Comparison of ENCODE assay signal across 12 mouse cellular contexts in genomic region chr8:124399403-124399861, GRCm38 (mm10). TPM values are rescaled to one million over a fixed set of nuclear protein-coding genes. Genes with fewer than 3 reads are reported as not detected.
DNase-seq lines count a peak whose midpoint lies in the region; ATAC-seq and TF ChIP-seq lines count a peak whose summit lies in the region.
"Had no signal": no experiment of that assay in that cellular context is flagged by ENCODE, and none has a peak within 500 bp of the region (broad histone marks: within the 10 kb centered on the region; RNA-seq: fewer than 3 reads in every experiment).

No protein-coding gene starts in this region.

- intact Hi-C loops in left cerebral cortex, postnatal 14 days (cut with DNase I) = loop anchor here (5.0 to 10.0 kb wide), 3 partner anchors 33 to 265 kb away; partner anchors contain the start of gene 2310022B05Rik
- intact Hi-C loops in heart, postnatal 25 days (cut with DNase I) = loop anchor here (1.0 to 10.0 kb wide), 2 partner anchors 174 to 275 kb away; no protein-coding TSS in a partner anchor

- TF ChIP-seq POLR2A in cerebellum, adult 2 months (IDR thresholded peaks at IDR 0.05; ENCODE audit: borderline replicate concordance, insufficient read depth, low read length) = no peak

- no peak overlapping the region for H3K4me3 ChIP-seq in cerebellum, adult 2 months (replicated peaks; ENCODE audit: insufficient read depth, low read depth, low read length)
- H3K4me3 ChIP-seq: hindbrain, embryonic 15.5 days; limb, embryonic 13.5 days; neural tube, embryonic 13.5 days had no signal

- ATAC-seq in CD4-positive, CD25-positive, alpha-beta regulatory T cell, adult 4 months = no peak

- peaks cover 69% of the 10 kb centered on the region for H3K4me1 ChIP-seq in cerebellum, adult 2 months (ENCODE audit: control insufficient read depth, insufficient read depth, low read length)

- WGBS in cerebellum, adult 2 months = 45% methylated on average over 11 of the region's 11 CpGs

- H3K27ac ChIP-seq in cerebellum, adult 2 months (ENCODE audit: insufficient read depth, low read length) = peak overlapping the region; percentile 40
- H3K27ac ChIP-seq: hindbrain, embryonic 15.5 days; limb, embryonic 13.5 days; neural tube, embryonic 13.5 days had no signal

- peak; percentile 70 to 83 for DNase-seq in layer of hippocampus, adult 18-20 months (ENCODE audit: low spot score in 2 of 2)
- DNase-seq in layer of hippocampus, adult 9-10 months (ENCODE audit: low spot score) = no peak
- DNase-seq in cerebellum, adult 2 months = peak in 1 of 2 experiments; percentile 55
- DNase-seq in kidney, adult 8-10 months = peak; percentile 33 to 43
- peak; percentile 38 to 75 for DNase-seq in left cerebral cortex, postnatal 14 days (ENCODE audit: low spot score in 2 of 2)
- DNase-seq in adrenal gland, adult 2 months = no peak
- no peak for DNase-seq in heart, postnatal 25 days (ENCODE audit: low spot score)

- no peaks in the 10 kb centered on the region for H3K27me3 ChIP-seq in cerebellum, adult 2 months (ENCODE audit: control insufficient read depth, insufficient read depth, low read length)
- H3K27me3 ChIP-seq: hindbrain, embryonic 15.5 days; limb, embryonic 13.5 days; neural tube, embryonic 13.5 days had no signal

- TF ChIP-seq CTCF in cerebellum, adult 2 months (IDR thresholded peaks at IDR 0.05; ENCODE audit: borderline replicate concordance, insufficient read depth, low read depth, low read length) = no peak

RNA-seq across cellular contexts. Expression of gene Pgbd5, which starts 40.0 kb away (rescaled TPM):
- total RNA-seq in layer of hippocampus, adult 18-20 months (2021) = 100 to 1,000 TPM; 272 to 273 TPM
- 142 and 155 TPM in 2 replicates for polyA plus RNA-seq in cerebellum, adult 2 months (2012; rRNA removed)
- 100 to 1,000 TPM; 162 to 176 TPM for total RNA-seq in left cerebral cortex, postnatal 14 days (2021)
- polyA plus RNA-seq in CD4-positive, CD25-positive, alpha-beta regulatory T cell, adult 4 months (2017; shearing (Covaris generic)) = not detected
- total RNA-seq in adrenal gland, adult 2 months (2021) = 1 to 10 TPM; 5.3 to 5.4 TPM
- 8.0 and 8.6 TPM in 2 replicates for polyA plus RNA-seq in adrenal gland, adult 2 months (2012; rRNA removed)
- total RNA-seq in heart, postnatal 25 days (2021) = 1 to 10 TPM; 1.1 to 1.3 TPM
- total RNA-seq: megakaryocyte progenitor cell, adult 5-6 weeks had no signal

Comparison
In these comparisons a context has a peak if more than half of its experiments do, and no peak if none do; other contexts are left out.
1. DNase-seq: peak in layer of hippocampus, adult 18-20 months (2 of 2), kidney, adult 8-10 months (2 of 2) and left cerebral cortex, postnatal 14 days (2 of 2); none in layer of hippocampus, adult 9-10 months (single experiment), adrenal gland, adult 2 months (single experiment) and heart, postnatal 25 days (single experiment).
2. RNA of gene Pgbd5, which starts 40.0 kb away (total RNA-seq): 272 to 273 TPM in layer of hippocampus, adult 18-20 months and 162 to 176 TPM in left cerebral cortex, postnatal 14 days; 5.3 to 5.4 TPM in adrenal gland, adult 2 months and 1.1 to 1.3 TPM in heart, postnatal 25 days; every median in the first group is over 10 times any median in the second.